In genomic region chr7:80661082-80661481, GRCm38 (mm10) we compare ENCODE assay signal across 11 mouse cellular contexts. TPM values are rescaled to one million over a fixed set of nuclear protein-coding genes. Genes with fewer than 3 reads are reported as not detected.
A peak's percentile ranks its signal among the peaks of the same experiment; 100 is the strongest.
DNase-seq lines count a peak whose midpoint lies in the region; ATAC-seq and TF ChIP-seq lines count a peak whose summit lies in the region.
"Had no signal": no experiment of that assay in that cellular context is flagged by ENCODE, and none has a peak within 500 bp of the region (broad histone marks: within the 10 kb centered on the region; RNA-seq: fewer than 3 reads in every experiment).

No protein-coding gene starts in this region.

- H3K9me3 ChIP-seq in heart, embryonic 13.5 days, result no peaks in the 10 kb centered on the region
- H3K9me3 ChIP-seq in lung, embryonic 16.5 days (ENCODE audit: control insufficient read depth, low read length), result no peaks in the 10 kb centered on the region
- no peaks in the 10 kb centered on the region for H3K9me3 ChIP-seq in limb, embryonic 15.5 days
- H3K9me3 ChIP-seq in midbrain, postnatal 0 days (ENCODE audit: low read length), result no peaks in the 10 kb centered on the region
- H3K9me3 ChIP-seq: embryonic facial prominence, embryonic 13.5 days; limb, embryonic 12.5 days; megakaryocyte, embryonic 14.5 days had no signal

- no peak overlapping the region for H3K9ac ChIP-seq in heart, embryonic 13.5 days
- H3K9ac ChIP-seq in lung, embryonic 16.5 days (ENCODE audit: low read length), result no peak overlapping the region
- no peak overlapping the region for H3K9ac ChIP-seq in limb, embryonic 15.5 days
- no peak overlapping the region for H3K9ac ChIP-seq in midbrain, postnatal 0 days (replicated peaks; ENCODE audit: low read length, poor library complexity, severe bottlenecking)
- H3K9ac ChIP-seq: embryonic facial prominence, embryonic 13.5 days; limb, embryonic 12.5 days had no signal

- no peak overlapping the region for H3K4me3 ChIP-seq in heart, embryonic 13.5 days
- H3K4me3 ChIP-seq in lung, embryonic 16.5 days (ENCODE audit: low read length), result no peak overlapping the region
- H3K4me3 ChIP-seq in limb, embryonic 15.5 days, result no peak overlapping the region
- H3K4me3 ChIP-seq in midbrain, postnatal 0 days (ENCODE audit: low read depth, low read length), result no peak overlapping the region
- H3K4me3 ChIP-seq: embryonic facial prominence, embryonic 13.5 days; limb, embryonic 12.5 days; megakaryocyte, embryonic 14.5 days had no signal

- no peak for TF ChIP-seq CTCF in midbrain, postnatal 0 days (IDR thresholded peaks at IDR 0.05)

- H3K27me3 ChIP-seq in heart, embryonic 13.5 days (replicated peaks), result no peaks in the 10 kb centered on the region
- no peaks in the 10 kb centered on the region for H3K27me3 ChIP-seq in lung, embryonic 16.5 days (ENCODE audit: control insufficient read depth, insufficient read depth, low read depth, low read length)
- H3K27me3 ChIP-seq in limb, embryonic 15.5 days, result no peaks in the 10 kb centered on the region
- no peaks in the 10 kb centered on the region for H3K27me3 ChIP-seq in midbrain, postnatal 0 days (ENCODE audit: insufficient read depth, low read length)
- H3K27me3 ChIP-seq: embryonic facial prominence, embryonic 13.5 days; limb, embryonic 12.5 days; megakaryocyte, embryonic 14.5 days had no signal

- H3K27ac ChIP-seq in heart, embryonic 13.5 days (replicated peaks), result peak overlapping the region; percentile 61
- peak overlapping the region; percentile 48 for H3K27ac ChIP-seq in lung, embryonic 16.5 days (ENCODE audit: low read length)
- H3K27ac ChIP-seq in limb, embryonic 15.5 days, result peak overlapping the region; percentile 62; the same call in 1 of the 2 replicates
- peak overlapping the region; percentile 18; the same call in 1 of the 2 replicates for H3K27ac ChIP-seq in midbrain, postnatal 0 days (ENCODE audit: low read depth, low read length)
- H3K27ac ChIP-seq: embryonic facial prominence, embryonic 13.5 days; limb, embryonic 12.5 days had no signal

- no peak overlapping the region for H3K4me2 ChIP-seq in heart, embryonic 13.5 days
- H3K4me2 ChIP-seq in lung, embryonic 16.5 days (ENCODE audit: low read depth, low read length), result no peak overlapping the region
- no peak overlapping the region for H3K4me2 ChIP-seq in limb, embryonic 15.5 days
- no peak overlapping the region for H3K4me2 ChIP-seq in midbrain, postnatal 0 days (ENCODE audit: low read depth, low read length, poor library complexity, severe bottlenecking)
- H3K4me2 ChIP-seq: embryonic facial prominence, embryonic 13.5 days; limb, embryonic 12.5 days had no signal

- WGBS in heart, embryonic 13.5 days, result 86% methylated on average over 4 of the region's 4 CpGs
- 82% methylated on average over 4 of the region's 4 CpGs for WGBS in lung, embryonic 16.5 days
- 85% methylated on average over 4 of the region's 4 CpGs for WGBS in limb, embryonic 15.5 days
- 81% methylated on average over 4 of the region's 4 CpGs for WGBS in midbrain, postnatal 0 days

- ATAC-seq in heart, embryonic 13.5 days (ENCODE audit: extremely low read depth, insufficient number of reproducible peaks, low FRiP score, low TSS enrichment), result no peak
- no peak for ATAC-seq in lung, embryonic 16.5 days (ENCODE audit: low read depth)
- no peak for ATAC-seq in limb, embryonic 15.5 days (ENCODE audit: insufficient number of reproducible peaks, low FRiP score, low TSS enrichment, low read depth)
- ATAC-seq in midbrain, postnatal 0 days (ENCODE audit: low FRiP score), result peak; percentile 78; the same call in 1 of the 2 replicates

- H3K4me1 ChIP-seq in heart, embryonic 13.5 days, result peaks cover 64% of the 10 kb centered on the region
- H3K4me1 ChIP-seq in lung, embryonic 16.5 days (replicated peaks; ENCODE audit: control insufficient read depth, insufficient read depth, low read length), result peaks cover 44% of the 10 kb centered on the region
- peaks cover 44% of the 10 kb centered on the region for H3K4me1 ChIP-seq in limb, embryonic 15.5 days
- H3K4me1 ChIP-seq in midbrain, postnatal 0 days (ENCODE audit: insufficient read depth, low read length), result peaks cover under 1% of the 10 kb centered on the region; the same call in 1 of the 2 replicates

- no peaks in the 10 kb centered on the region for H3K36me3 ChIP-seq in heart, embryonic 13.5 days
- no peaks in the 10 kb centered on the region for H3K36me3 ChIP-seq in lung, embryonic 16.5 days (ENCODE audit: control insufficient read depth, insufficient read depth, low read length)
- H3K36me3 ChIP-seq in limb, embryonic 15.5 days, result no peaks in the 10 kb centered on the region
- no peaks in the 10 kb centered on the region for H3K36me3 ChIP-seq in midbrain, postnatal 0 days (ENCODE audit: insufficient read depth, low read length)
- H3K36me3 ChIP-seq: limb, embryonic 12.5 days had no signal

- DNase-seq in heart, postnatal 4 days, result no peak
- no peak for DNase-seq in lung, postnatal 14 days
- no peak for DNase-seq in midbrain, postnatal 0 days (ENCODE audit: low spot score)
- no peak for DNase-seq in gastrocnemius, postnatal 4 days (ENCODE audit: low spot score in 2 of 2)
- DNase-seq: thymus, postnatal 4 days had no signal

RNA-seq across cellular contexts. Expression of gene Crtc3, which starts 27.6 kb away (rescaled TPM):
- polyA plus RNA-seq in heart, embryonic 13.5 days (2015; fragmentation: Nextera tagmentation; extraction: Ambion mirVana), result 14.9 and 16.6 TPM in 2 replicates
- total RNA-seq in heart, postnatal 4 days (2021), result 10 to 100 TPM; 19.5 to 20.3 TPM
- 18.6 and 20.8 TPM in 2 replicates for polyA plus RNA-seq in lung, embryonic 16.5 days (2015; fragmentation: Nextera tagmentation; extraction: Ambion mirVana)
- polyA plus RNA-seq in limb, embryonic 15.5 days (2015; fragmentation: Nextera tagmentation; extraction: Ambion mirVana), result 25.9 and 26.5 TPM in 2 replicates
- 12.9 and 13.9 TPM in 2 replicates for total RNA-seq in midbrain, postnatal 0 days (2014; rRNA removed)
- 13.0 and 13.2 TPM in 2 replicates for polyA plus RNA-seq in midbrain, postnatal 0 days (2015; fragmentation: Nextera tagmentation; extraction: Ambion mirVana)
- 10 to 100 TPM; 28.7 to 32.1 TPM for total RNA-seq in gastrocnemius, postnatal 4 days (2021)
